Mouse (Mus musculus) CH12.LX (cell line): ENCODE measurements at regions not wholly inside any gene's neighbourhood (a gene's known extent, or its start where the extent isn't known, plus 50 kb on each side); places are given as distances from the start of the nearest gene placed in this dataset.

Experiments used
- DNase-seq: peaks from one replicate; pipeline ENCODE4 v3.0.0-alpha.2; 2013; ENCODE audit errors: extremely low read depth
- H3K27ac ChIP-seq: 2 replicates; pipeline ENCODE4 v1.5.1; 2012; ENCODE audit warnings: low read depth, mild to moderate bottlenecking, control low read depth, moderate library complexity; ENCODE audit not compliant: insufficient read depth
- H3K27me3 ChIP-seq: replicated peaks from 2 replicates; pipeline ENCODE3; 2012; ENCODE audit warnings: inconsistent platforms
- H3K36me3 ChIP-seq, 2 experiments: replicated peaks in 1 of 2; 2 replicates each; pipeline versions ENCODE3 to v1.6.1; 2012; ENCODE audit warnings: inconsistent platforms in 1 of 2, low read length in 1 of 2, mild to moderate bottlenecking in 1 of 2, mixed read lengths in 1 of 2, moderate library complexity in 1 of 2; ENCODE audit not compliant: control insufficient read depth in 1 of 2, insufficient read depth in 1 of 2
- H3K4me1 ChIP-seq, 2 experiments: 2 replicates each; pipeline ENCODE4 v1.6.1; 2012; ENCODE audit warnings: inconsistent platforms in 1 of 2, moderate library complexity in 1 of 2; ENCODE audit not compliant: insufficient read depth in 2 of 2, control insufficient read depth in 1 of 2
- H3K4me2 ChIP-seq: 2 replicates; pipeline ENCODE4 v1.6.1; 2012; ENCODE audit warnings: low read depth, mild to moderate bottlenecking, control low read depth; ENCODE audit not compliant: poor library complexity, insufficient read depth, severe bottlenecking
- H3K4me3 ChIP-seq, 3 experiments: fragments of 150-350 bp in 1 of 3; sonication (generic) in 1 of 3; replicated peaks in 1 of 3; 2 replicates each; pipeline versions ENCODE3 to v1.5.1; 2011 to 2012; ENCODE audit warnings: low read depth in 2 of 3, low read length in 2 of 3, mild to moderate bottlenecking in 2 of 3, moderate library complexity in 2 of 3, control low read depth in 1 of 3, improper control_type of control experiment in 1 of 3, inconsistent platforms in 1 of 3, mixed read lengths in 1 of 3; ENCODE audit not compliant: poor library complexity in 1 of 3
- H3K79me2 ChIP-seq: replicated peaks from 2 replicates; pipeline ENCODE4 v1.6.1; 2012; ENCODE audit warnings: mild to moderate bottlenecking, moderate library complexity; ENCODE audit not compliant: control insufficient read depth, poor library complexity, insufficient read depth, severe bottlenecking; ENCODE audit errors: extremely low read depth
- H3K9ac ChIP-seq: 2 replicates; pipeline ENCODE4 v1.6.1; 2012; ENCODE audit warnings: low read depth, mild to moderate bottlenecking, control low read depth, moderate library complexity; ENCODE audit not compliant: insufficient read depth
- H3K9me3 ChIP-seq: replicated peaks from 2 replicates; pipeline ENCODE3; 2012; ENCODE audit warnings: low read length, inconsistent platforms, mixed read lengths
- BHLHE40 ChIP-seq: IDR thresholded peaks from 2 replicates; pipeline ENCODE4 v1.6.1; 2011; ENCODE audit warnings: mild to moderate bottlenecking, low read depth, low read length, improper control_type of control experiment
- CHD1 ChIP-seq: IDR thresholded peaks from 2 replicates; pipeline ENCODE4 v1.6.1; 2012; ENCODE audit warnings: low read depth, low read length, improper control_type of control experiment, inconsistent platforms
- CHD2 ChIP-seq: IDR thresholded peaks from 2 replicates; pipeline ENCODE4 v1.6.1; 2011; ENCODE audit warnings: low read length, improper control_type of control experiment
- ELF1 ChIP-seq: IDR thresholded peaks from 2 replicates; pipeline ENCODE4 v1.6.1; 2014; ENCODE audit warnings: low read depth, mild to moderate bottlenecking, inconsistent platforms, low read length, improper control_type of control experiment
- EP300 ChIP-seq: IDR thresholded peaks from 2 replicates; pipeline ENCODE4 v1.6.1; 2011; ENCODE audit warnings: low read length, improper control_type of control experiment
- GABPA ChIP-seq: IDR thresholded peaks from 2 replicates; pipeline ENCODE4 v1.6.1; 2012; ENCODE audit warnings: low read depth, low read length, improper control_type of control experiment, inconsistent platforms; ENCODE audit not compliant: insufficient replicate concordance
- HCFC1 ChIP-seq: IDR thresholded peaks from 2 replicates; pipeline ENCODE4 v1.6.1; 2012; ENCODE audit warnings: low read depth, mild to moderate bottlenecking, inconsistent platforms, low read length, improper control_type of control experiment
- IRF4 ChIP-seq: IDR thresholded peaks from 2 replicates; pipeline ENCODE4 v1.6.1; 2014; ENCODE audit warnings: low read depth, mild to moderate bottlenecking, inconsistent platforms, low read length, improper control_type of control experiment
- JUN ChIP-seq: IDR thresholded peaks from 2 replicates; pipeline ENCODE4 v1.6.1; 2011; ENCODE audit warnings: low read depth, mild to moderate bottlenecking, low read length, improper control_type of control experiment, moderate library complexity; ENCODE audit not compliant: insufficient read depth
- KAT2A ChIP-seq: IDR thresholded peaks from 2 replicates; pipeline ENCODE4 v1.6.1; 2012; ENCODE audit warnings: low read length, improper control_type of control experiment, inconsistent platforms; ENCODE audit not compliant: insufficient replicate concordance
- MAZ ChIP-seq: IDR thresholded peaks from 2 replicates; pipeline ENCODE4 v1.6.1; 2012; ENCODE audit warnings: low read depth, mild to moderate bottlenecking, inconsistent platforms, low read length, improper control_type of control experiment, moderate library complexity
- MEF2A ChIP-seq: IDR thresholded peaks from 2 replicates; pipeline ENCODE4 v1.6.1; 2014; ENCODE audit warnings: low read depth, mild to moderate bottlenecking, inconsistent platforms, low read length, improper control_type of control experiment, borderline replicate concordance
- MXI1 ChIP-seq: IDR thresholded peaks from 2 replicates; pipeline ENCODE4 v1.6.1; 2011; ENCODE audit warnings: mild to moderate bottlenecking, low read depth, low read length, improper control_type of control experiment
- PAX5 ChIP-seq: IDR thresholded peaks from 2 replicates; pipeline ENCODE4 v1.6.1; 2012; ENCODE audit warnings: low read length, inconsistent platforms, mixed read lengths
- POLR2A ChIP-seq: IDR thresholded peaks from 2 replicates; pipeline ENCODE4 v1.6.1; 2011; ENCODE audit warnings: low read depth, mild to moderate bottlenecking, improper control_type of control experiment, low read length
- POLR2AphosphoS2 ChIP-seq: IDR thresholded peaks from 2 replicates; pipeline ENCODE4 v1.6.1; 2011; ENCODE audit warnings: low read depth, low read length, improper control_type of control experiment
- RAD21 ChIP-seq: IDR thresholded peaks from 2 replicates; pipeline ENCODE4 v1.6.1; 2011; ENCODE audit warnings: low read depth, mild to moderate bottlenecking, low read length, improper control_type of control experiment, moderate library complexity
- RCOR1 ChIP-seq: conservative IDR thresholded peaks from 2 replicates; pipeline ENCODE4 v1.6.1; 2012; ENCODE audit warnings: low read depth, mild to moderate bottlenecking, inconsistent platforms, low read length, improper control_type of control experiment
- SMC3 ChIP-seq: IDR thresholded peaks from 2 replicates; pipeline ENCODE4 v1.6.1; 2011; ENCODE audit warnings: low read depth, low read length, improper control_type of control experiment
- UBTF ChIP-seq: IDR thresholded peaks from 2 replicates; pipeline ENCODE4 v1.6.1; 2012; ENCODE audit warnings: low read depth, mild to moderate bottlenecking, inconsistent platforms, low read length, improper control_type of control experiment, moderate library complexity
- ZC3H11A ChIP-seq: IDR thresholded peaks from 2 replicates; pipeline ENCODE4 v1.6.1; 2012; ENCODE audit warnings: low read depth, mild to moderate bottlenecking, inconsistent platforms, low read length, improper control_type of control experiment
- ZMIZ1 ChIP-seq: IDR thresholded peaks from 2 replicates; pipeline ENCODE4 v1.6.1; 2012; ENCODE audit warnings: low read depth, mild to moderate bottlenecking, inconsistent platforms, low read length, improper control_type of control experiment
- dilution Hi-C: fragments of 300-500 bp; cut with MboI; formaldehyde crosslinking; loops from 2 replicates; pipeline ENCODE4 v1.14.3; 2020; ENCODE audit warnings: low sequenced_read_pairs; ENCODE audit not compliant: extremely low pct_unique_long_range_greater_than_20kb, extremely low pct_ligation_motif_present
- in situ Hi-C: fragments of 300-500 bp; cut with MboI; formaldehyde crosslinking; loops from 3 replicates; pipeline ENCODE4 v1.14.3; 2019; ENCODE audit warnings: low sequenced_read_pairs, low pct_ligation_motif_present, low pct_unique_long_range_greater_than_20kb, mixed read lengths

GRCm38 (mm10) chrX:144234457-144234856, 81.0 kb downstream of the A730046J19Rik start:
- in situ Hi-C loops (no loop called here), dilution Hi-C loops (no loop called here)
- no peaks in the 10 kb centered on the region for H3K27me3 ChIP-seq
- H3K4me2 ChIP-seq: no peak overlapping the region
- peak; percentile 35 for DNase-seq
- TF ChIP-seq UBTF: no peak
- TF ChIP-seq GABPA: no peak
- no peak for TF ChIP-seq MAZ
- no peak for TF ChIP-seq HCFC1
- TF ChIP-seq MXI1: no peak
- peak; percentile 63 for TF ChIP-seq EP300
- TF ChIP-seq ZMIZ1: no peak
- TF ChIP-seq CHD1: no peak
- TF ChIP-seq BHLHE40: peak; percentile 37; the same call in 1 of the 2 replicates
- TF ChIP-seq POLR2A: no peak
- no peak for TF ChIP-seq POLR2AphosphoS2
- 0 out of 2 replicates have a peak, but pooled peaks have one; percentile 19 for TF ChIP-seq IRF4
- H3K9ac ChIP-seq: no peak overlapping the region
- H3K27ac ChIP-seq: no peak overlapping the region
- no peaks in the 10 kb centered on the region for H3K4me1 ChIP-seq
- H3K36me3 ChIP-seq: no peaks in the 10 kb centered on the region
- no peaks in the 10 kb centered on the region for H3K9me3 ChIP-seq
- no peak overlapping the region for H3K4me3 ChIP-seq
- H3K79me2 ChIP-seq: no peaks in the 10 kb centered on the region

- Histone ChIP-seq H3K36me3 (no peaks in the 10 kb centered on the region), H3K27ac (no peak overlapping the region), H3K4me2 (no peak overlapping the region), H3K4me3 (no peak overlapping the region), H3K4me1 (no peaks in the 10 kb centered on the region), H3K9me3 (no peaks in the 10 kb centered on the region), H3K27me3 (no peaks in the 10 kb centered on the region), H3K9ac (no peak overlapping the region), H3K79me2 (no peaks in the 10 kb centered on the region)
- in situ Hi-C loops (no loop called here), dilution Hi-C loops (no loop called here)
- TF ChIP-seq UBTF: no peak
- no peak for TF ChIP-seq CHD2
- no peak for TF ChIP-seq IRF4
- TF ChIP-seq POLR2A: no peak
- no peak for TF ChIP-seq ELF1
- no peak for TF ChIP-seq SMC3
- TF ChIP-seq JUN: no peak
- TF ChIP-seq GABPA: no peak
- no peak for TF ChIP-seq ZC3H11A
- no peak for TF ChIP-seq MEF2A
- no peak for TF ChIP-seq RCOR1
- no peak for TF ChIP-seq KAT2A
- TF ChIP-seq MXI1: no peak
- no peak for TF ChIP-seq PAX5
- TF ChIP-seq ZMIZ1: no peak
- TF ChIP-seq RAD21: no peak
- no peak for DNase-seq
Measured at GRCm38 (mm10) chrX:144265934-144266333, 51.7 kb upstream of the Alg13 start.
